Mouse (Mus musculus): Measurements from ENCODE around the gene Sptbn1. TPM values are rescaled to one million over a fixed set of nuclear protein-coding genes. Genes with fewer than 3 reads are reported as not detected.

Sptbn1 gene
- polyA plus RNA-seq, 1 experiment from 2014 or later: 110 TPM

GRCm38 (mm10) chr11:30194800-30195199 lies 73.2 kb downstream of the Sptbn1 start:
- Histone ChIP-seq H3K27me3 (ENCODE audit: control insufficient read depth, insufficient read depth, low read length) (no peaks in the 10 kb centered on the region), H3K27ac (ENCODE audit: low read length) (no peak overlapping the region), H3K36me3 (ENCODE audit: control insufficient read depth, insufficient read depth, low read length) (no peaks in the 10 kb centered on the region), H3K4me3 (replicated peaks; ENCODE audit: low read length) (no peak overlapping the region), H3K4me1 (ENCODE audit: control insufficient read depth, insufficient read depth, low read length) (peaks cover 14% of the 10 kb centered on the region), H3K4me2 (ENCODE audit: low read depth, low read length) (peak overlapping the region; percentile 68), H3K9me3 (replicated peaks; ENCODE audit: control insufficient read depth, low read length) (no peaks in the 10 kb centered on the region), H3K9ac (ENCODE audit: low read length) (no peak overlapping the region)
- WGBS: 27% methylated on average over 1 of the region's 1 CpGs
- no peak for ATAC-seq (ENCODE audit: insufficient read depth, low FRiP score)

- Histone ChIP-seq H3K9me3 (replicated peaks; ENCODE audit: control insufficient read depth, low read length) (no peaks in the 10 kb centered on the region), H3K9ac (ENCODE audit: low read length) (no peak overlapping the region), H3K27me3 (ENCODE audit: control insufficient read depth, insufficient read depth, low read length) (no peaks in the 10 kb centered on the region), H3K4me2 (ENCODE audit: low read depth, low read length) (peak overlapping the region; percentile 19; the same call in 1 of the 2 replicates), H3K36me3 (ENCODE audit: control insufficient read depth, insufficient read depth, low read length) (no peaks in the 10 kb centered on the region), H3K4me1 (ENCODE audit: control insufficient read depth, insufficient read depth, low read length) (peaks cover 16% of the 10 kb centered on the region), H3K4me3 (replicated peaks; ENCODE audit: low read length) (no peak overlapping the region), H3K27ac (ENCODE audit: low read length) (peak overlapping the region; percentile 69)
- 59% methylated on average over 4 of the region's 4 CpGs for WGBS
- ATAC-seq (ENCODE audit: insufficient read depth, low FRiP score): peak; percentile 72
Observed at GRCm38 (mm10) chr11:30190959-30191358, 77.0 kb downstream of the Sptbn1 start.

DNA sequence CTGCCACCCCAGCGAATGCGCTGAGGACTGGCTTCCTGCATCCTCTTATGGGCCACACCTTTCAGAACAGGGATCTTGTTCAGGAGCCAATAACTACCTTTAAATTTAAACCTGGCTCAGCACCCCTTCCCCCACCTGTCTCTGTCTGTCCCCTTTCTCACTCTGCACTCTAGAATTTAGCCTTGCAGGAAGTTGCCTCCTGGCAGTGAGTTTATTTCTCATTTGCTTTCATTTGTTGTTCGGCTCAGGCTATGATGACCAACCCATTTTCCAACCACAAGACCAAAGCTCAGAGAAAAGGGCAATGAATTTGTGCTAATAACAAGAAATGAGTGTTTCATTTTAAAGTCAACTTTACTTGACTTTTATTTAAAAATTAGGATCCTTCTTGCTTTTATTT lies 77.9 kb downstream of the Sptbn1 start:
- no peak for ATAC-seq (ENCODE audit: insufficient read depth, low FRiP score)
- no peak overlapping the region for H3K9ac ChIP-seq (ENCODE audit: low read length)
- no peak overlapping the region for H3K4me3 ChIP-seq (replicated peaks; ENCODE audit: low read length)
- peaks cover 13% of the 10 kb centered on the region for H3K4me1 ChIP-seq (ENCODE audit: control insufficient read depth, insufficient read depth, low read length)
- H3K27ac ChIP-seq (ENCODE audit: low read length): 0 out of 2 replicates have a peak overlapping the region, but pooled peaks have one; percentile 38
- H3K4me2 ChIP-seq (ENCODE audit: low read depth, low read length): no peak overlapping the region
- H3K36me3 ChIP-seq (ENCODE audit: control insufficient read depth, insufficient read depth, low read length): no peaks in the 10 kb centered on the region
- H3K27me3 ChIP-seq (ENCODE audit: control insufficient read depth, insufficient read depth, low read length): no peaks in the 10 kb centered on the region
- 82% methylated on average over 3 of the region's 3 CpGs for WGBS
- H3K9me3 ChIP-seq (replicated peaks; ENCODE audit: control insufficient read depth, low read length): no peaks in the 10 kb centered on the region

DNA sequence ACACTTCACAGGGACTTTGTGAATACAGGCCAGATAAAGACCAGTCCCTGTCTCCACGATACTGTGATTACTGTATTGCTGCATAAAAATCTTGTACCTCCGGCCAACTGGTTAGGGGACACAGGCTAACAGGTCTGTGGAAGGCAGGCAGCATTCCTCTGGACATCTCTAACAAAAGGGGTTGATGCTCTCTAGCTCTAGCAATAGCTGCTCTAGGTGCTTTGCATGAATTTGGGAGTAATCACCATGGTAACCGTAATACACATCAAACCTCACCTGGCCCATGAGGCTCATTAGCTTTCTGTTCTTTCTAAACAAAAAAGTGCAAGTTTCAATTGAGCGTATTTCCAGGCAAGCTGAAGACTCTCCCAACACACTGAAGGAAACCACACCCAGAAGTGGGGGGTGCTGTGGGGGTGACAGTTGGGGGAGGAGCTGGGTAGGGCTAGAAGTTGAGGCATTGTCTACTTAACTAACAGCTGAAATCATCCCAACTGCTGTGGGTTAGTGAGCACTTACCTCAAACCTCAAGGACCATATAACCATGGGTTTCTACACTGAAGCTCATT lies 81.0 kb downstream of the Sptbn1 start:
- no peaks in the 10 kb centered on the region for H3K27me3 ChIP-seq (ENCODE audit: control insufficient read depth, insufficient read depth, low read length)
- H3K27ac ChIP-seq (ENCODE audit: low read length): 0 out of 2 replicates have a peak overlapping the region, but pooled peaks have one; percentile 29
- ATAC-seq (ENCODE audit: insufficient read depth, low FRiP score): peak; percentile 13; the same call in 1 of the 2 replicates
- WGBS: 70% methylated on average over 4 of the region's 4 CpGs
- no peaks in the 10 kb centered on the region for H3K36me3 ChIP-seq (ENCODE audit: control insufficient read depth, insufficient read depth, low read length)
- peaks cover 22% of the 10 kb centered on the region for H3K4me1 ChIP-seq (ENCODE audit: control insufficient read depth, insufficient read depth, low read length)
- no peaks in the 10 kb centered on the region for H3K9me3 ChIP-seq (replicated peaks; ENCODE audit: control insufficient read depth, low read length)
- no peak overlapping the region for H3K9ac ChIP-seq (ENCODE audit: low read length)
- no peak overlapping the region for H3K4me3 ChIP-seq (replicated peaks; ENCODE audit: low read length)
- no peak overlapping the region for H3K4me2 ChIP-seq (ENCODE audit: low read depth, low read length)

DNA sequence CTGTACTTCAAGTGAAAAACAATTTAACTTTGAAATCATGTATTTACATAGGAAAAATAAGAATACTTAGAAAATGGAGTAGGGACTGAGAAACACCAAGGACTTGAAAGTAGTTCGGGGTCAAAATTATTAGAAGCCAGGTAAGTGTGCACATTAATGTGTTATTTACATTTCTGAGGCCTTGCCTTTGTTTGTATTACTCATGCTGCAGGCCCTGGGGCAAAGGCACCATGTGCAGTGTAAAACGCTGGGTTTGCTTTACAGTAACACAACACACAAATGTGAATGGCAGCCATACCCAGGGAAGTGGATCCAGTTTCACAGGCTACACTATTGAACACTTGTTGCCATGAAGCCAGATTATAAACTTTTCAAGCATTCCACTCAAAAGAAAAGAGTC lies 83.4 kb downstream of the Sptbn1 start:
- Histone ChIP-seq H3K4me1 (ENCODE audit: control insufficient read depth, insufficient read depth, low read length) (peaks cover 21% of the 10 kb centered on the region), H3K4me2 (ENCODE audit: low read depth, low read length) (0 out of 2 replicates have a peak overlapping the region, but pooled peaks have one; percentile 8), H3K27me3 (ENCODE audit: control insufficient read depth, insufficient read depth, low read length) (no peaks in the 10 kb centered on the region), H3K27ac (ENCODE audit: low read length) (peak overlapping the region; percentile 76), H3K36me3 (ENCODE audit: control insufficient read depth, insufficient read depth, low read length) (no peaks in the 10 kb centered on the region), H3K9me3 (replicated peaks; ENCODE audit: control insufficient read depth, low read length) (no peaks in the 10 kb centered on the region), H3K9ac (ENCODE audit: low read length) (no peak overlapping the region), H3K4me3 (replicated peaks; ENCODE audit: low read length) (no peak overlapping the region)
- ATAC-seq (ENCODE audit: insufficient read depth, low FRiP score): peak; percentile 67
- 42% methylated on average over 2 of the region's 2 CpGs for WGBS

- Histone ChIP-seq H3K9ac (ENCODE audit: low read length) (no peak overlapping the region), H3K4me3 (replicated peaks; ENCODE audit: low read length) (no peak overlapping the region), H3K9me3 (replicated peaks; ENCODE audit: control insufficient read depth, low read length) (no peaks in the 10 kb centered on the region), H3K4me2 (ENCODE audit: low read depth, low read length) (peak overlapping the region; percentile 6; the same call in 1 of the 2 replicates), H3K4me1 (ENCODE audit: control insufficient read depth, insufficient read depth, low read length) (peaks cover 23% of the 10 kb centered on the region), H3K36me3 (ENCODE audit: control insufficient read depth, insufficient read depth, low read length) (no peaks in the 10 kb centered on the region), H3K27ac (ENCODE audit: low read length) (peak overlapping the region; percentile 76), H3K27me3 (ENCODE audit: control insufficient read depth, insufficient read depth, low read length) (no peaks in the 10 kb centered on the region)
- WGBS: 61% methylated on average over 8 of the region's 8 CpGs
- peak; percentile 51; the same call in 1 of the 2 replicates for ATAC-seq (ENCODE audit: insufficient read depth, low FRiP score)
Observed at GRCm38 (mm10) chr11:30182716-30183411, 85.1 kb downstream of the Sptbn1 start.

- no peak overlapping the region for H3K4me3 ChIP-seq (replicated peaks; ENCODE audit: low read length)
- no peaks in the 10 kb centered on the region for H3K27me3 ChIP-seq (ENCODE audit: control insufficient read depth, insufficient read depth, low read length)
- no peaks in the 10 kb centered on the region for H3K36me3 ChIP-seq (ENCODE audit: control insufficient read depth, insufficient read depth, low read length)
- 86% methylated on average over 2 of the region's 2 CpGs for WGBS
- no peak overlapping the region for H3K4me2 ChIP-seq (ENCODE audit: low read depth, low read length)
- no peaks in the 10 kb centered on the region for H3K9me3 ChIP-seq (replicated peaks; ENCODE audit: control insufficient read depth, low read length)
- peaks cover 25% of the 10 kb centered on the region for H3K4me1 ChIP-seq (ENCODE audit: control insufficient read depth, insufficient read depth, low read length)
- no peak for ATAC-seq (ENCODE audit: insufficient read depth, low FRiP score)
- H3K27ac ChIP-seq (ENCODE audit: low read length): no peak overlapping the region
- no peak overlapping the region for H3K9ac ChIP-seq (ENCODE audit: low read length)
Observed at GRCm38 (mm10) chr11:30178193-30178592, 89.8 kb downstream of the Sptbn1 start.

DNA sequence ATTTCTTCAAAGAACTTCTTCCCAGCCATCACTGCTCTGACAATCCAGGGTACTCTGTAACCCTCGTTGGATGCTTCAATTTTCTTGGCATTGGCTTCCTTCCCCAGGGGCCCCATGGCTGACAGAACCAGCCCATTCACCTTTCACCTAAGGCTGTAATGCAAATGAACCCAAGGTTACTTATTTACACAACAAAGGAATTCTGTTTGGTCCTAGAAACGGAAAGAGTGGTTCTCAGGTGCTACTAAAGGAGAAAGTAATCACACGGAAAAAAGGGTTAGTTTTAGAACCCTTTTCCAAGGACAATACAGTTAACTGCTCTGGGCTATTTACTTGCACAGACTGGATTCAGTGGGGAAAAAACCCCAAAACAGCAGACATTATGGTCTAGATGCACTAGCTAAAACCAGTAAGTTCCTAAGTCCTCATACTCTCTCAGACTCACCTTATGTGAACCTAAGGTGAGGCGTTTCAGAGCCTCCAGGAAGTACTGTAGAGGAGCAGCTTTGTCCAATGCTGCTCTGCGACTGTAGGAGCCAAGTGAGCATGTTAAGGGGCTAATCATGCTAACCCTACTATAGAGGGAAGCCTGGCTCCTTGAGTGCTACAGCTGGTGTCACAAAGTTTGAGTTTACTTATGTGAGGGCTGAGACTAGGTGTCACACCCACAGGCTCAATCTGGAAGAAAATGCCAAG lies 90.7 kb downstream of the Sptbn1 start:
- Histone ChIP-seq H3K9ac (ENCODE audit: low read length) (no peak overlapping the region), H3K36me3 (ENCODE audit: control insufficient read depth, insufficient read depth, low read length) (no peaks in the 10 kb centered on the region), H3K4me1 (ENCODE audit: control insufficient read depth, insufficient read depth, low read length) (peaks cover 21% of the 10 kb centered on the region), H3K27me3 (ENCODE audit: control insufficient read depth, insufficient read depth, low read length) (no peaks in the 10 kb centered on the region), H3K27ac (ENCODE audit: low read length) (no peak overlapping the region), H3K4me2 (ENCODE audit: low read depth, low read length) (no peak overlapping the region), H3K4me3 (replicated peaks; ENCODE audit: low read length) (no peak overlapping the region), H3K9me3 (replicated peaks; ENCODE audit: control insufficient read depth, low read length) (no peaks in the 10 kb centered on the region)
- ATAC-seq (ENCODE audit: insufficient read depth, low FRiP score): no peak
- WGBS: 30% methylated on average over 5 of the region's 5 CpGs

DNA sequence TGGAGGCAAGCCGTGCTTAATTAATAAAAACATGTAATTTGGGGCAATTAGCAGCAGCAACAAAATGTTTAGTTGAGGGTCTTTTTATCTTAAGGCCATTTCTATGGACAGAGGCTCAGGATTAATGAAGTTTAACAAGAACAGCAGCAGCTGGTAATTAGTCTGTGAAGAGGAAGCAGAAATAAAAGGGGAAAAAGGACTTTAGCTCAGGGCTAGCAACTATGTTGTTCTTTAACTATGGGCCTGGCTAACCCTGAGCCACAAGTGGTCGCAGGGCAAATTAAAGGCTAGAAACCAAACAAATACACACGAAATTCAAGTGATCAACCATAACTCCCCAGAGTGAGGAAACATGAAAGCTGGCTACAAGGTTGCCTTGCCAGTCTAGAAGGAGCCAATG lies 91.9 kb downstream of the Sptbn1 start:
- ATAC-seq (ENCODE audit: insufficient read depth, low FRiP score): no peak
- Histone ChIP-seq H3K9ac (ENCODE audit: low read length) (no peak overlapping the region), H3K9me3 (replicated peaks; ENCODE audit: control insufficient read depth, low read length) (no peaks in the 10 kb centered on the region), H3K27me3 (ENCODE audit: control insufficient read depth, insufficient read depth, low read length) (no peaks in the 10 kb centered on the region), H3K4me2 (ENCODE audit: low read depth, low read length) (no peak overlapping the region), H3K4me1 (ENCODE audit: control insufficient read depth, insufficient read depth, low read length) (peaks cover 16% of the 10 kb centered on the region), H3K4me3 (replicated peaks; ENCODE audit: low read length) (no peak overlapping the region), H3K36me3 (ENCODE audit: control insufficient read depth, insufficient read depth, low read length) (no peaks in the 10 kb centered on the region), H3K27ac (ENCODE audit: low read length) (no peak overlapping the region)
- WGBS: 57% methylated on average over 3 of the region's 3 CpGs
